Comparison of ENCODE assay signal across 7 mouse cellular contexts in genomic region chr5:122353807-122354491, GRCm38 (mm10). TPM values are rescaled to one million over a fixed set of nuclear protein-coding genes. Genes with fewer than 3 reads are reported as not detected.
A peak's percentile ranks its signal among the peaks of the same experiment; 100 is the strongest.
DNase-seq lines count a peak whose midpoint lies in the region; ATAC-seq lines count a peak whose summit lies in the region.

Rad9b (minus strand) TSS chr5:122354233.
Vps29 (plus strand) TSS chr5:122354369.

- peak; percentile 98 for DNase-seq in adrenal gland, postnatal 25 days
- peak; percentile 100 for DNase-seq in heart, adult 11 months
- peak; percentile 98 for DNase-seq in kidney, adult 18-20 months
- peak; percentile 100 for DNase-seq in limb, embryonic 11.5 days (ENCODE audit: low spot score)
- peak; percentile 100 for DNase-seq in midbrain, embryonic 14.5 days
- DNase-seq in spleen, adult 18-20 months, result peak; percentile 96 to 97

- 2% methylated on average over 51 of the region's 51 CpGs for WGBS in embryonic facial prominence, embryonic 12.5 days
- WGBS in limb, embryonic 11.5 days, result 1% methylated on average over 51 of the region's 51 CpGs
- 2% methylated on average over 51 of the region's 51 CpGs for WGBS in midbrain, embryonic 14.5 days

- H3K4me2 ChIP-seq in embryonic facial prominence, embryonic 12.5 days (replicated peaks), result peak within 1 kb of the TSS; percentile 70
- peak within 1 kb of the TSS; percentile 82 for H3K4me2 ChIP-seq in limb, embryonic 11.5 days (ENCODE audit: low read depth, severe bottlenecking)
- H3K4me2 ChIP-seq in midbrain, embryonic 14.5 days (ENCODE audit: low read length), result peak within 1 kb of the TSS; percentile 77

- H3K36me3 ChIP-seq in embryonic facial prominence, embryonic 12.5 days, result peaks cover 10% of the 10 kb centered on the region; the same call in 1 of the 2 replicates
- H3K36me3 ChIP-seq in limb, embryonic 11.5 days (ENCODE audit: control insufficient read depth, insufficient read depth, low read length), result no peaks in the 10 kb centered on the region
- H3K36me3 ChIP-seq in midbrain, embryonic 14.5 days (ENCODE audit: control insufficient read depth, insufficient read depth, low read length), result peaks cover 7% of the 10 kb centered on the region; the same call in 1 of the 2 replicates

- ATAC-seq in embryonic facial prominence, embryonic 12.5 days (ENCODE audit: insufficient number of reproducible peaks, insufficient read depth, low FRiP score, low TSS enrichment), result peak; percentile 86
- peak; percentile 86 for ATAC-seq in limb, embryonic 11.5 days (ENCODE audit: insufficient number of reproducible peaks, low FRiP score, low TSS enrichment, low read depth)
- peak; percentile 94 for ATAC-seq in midbrain, embryonic 14.5 days (ENCODE audit: low FRiP score, low TSS enrichment)

- H3K4me1 ChIP-seq in embryonic facial prominence, embryonic 12.5 days, result no peaks in the 10 kb centered on the region
- H3K4me1 ChIP-seq in limb, embryonic 11.5 days (ENCODE audit: control insufficient read depth, insufficient read depth, low read length), result no peaks in the 10 kb centered on the region
- H3K4me1 ChIP-seq in midbrain, embryonic 14.5 days (ENCODE audit: control insufficient read depth, insufficient read depth, low read length), result peaks cover 7% of the 10 kb centered on the region

- peak within 1 kb of the TSS; percentile 75 for H3K9ac ChIP-seq in embryonic facial prominence, embryonic 12.5 days
- H3K9ac ChIP-seq in limb, embryonic 11.5 days (ENCODE audit: low read length), result peak within 1 kb of the TSS; percentile 53
- peak within 1 kb of the TSS; percentile 74 for H3K9ac ChIP-seq in midbrain, embryonic 14.5 days (replicated peaks; ENCODE audit: low read length)

- H3K27ac ChIP-seq in embryonic facial prominence, embryonic 12.5 days, result peak within 1 kb of the TSS; percentile 37
- no peak within 1 kb of the TSS for H3K27ac ChIP-seq in limb, embryonic 11.5 days (replicated peaks; ENCODE audit: low read depth, low read length)
- H3K27ac ChIP-seq in midbrain, embryonic 14.5 days (replicated peaks; ENCODE audit: low read depth, low read length), result peak within 1 kb of the TSS; percentile 83

- no peaks in the 10 kb centered on the region for H3K9me3 ChIP-seq in embryonic facial prominence, embryonic 12.5 days
- H3K9me3 ChIP-seq in limb, embryonic 11.5 days (ENCODE audit: control insufficient read depth, low read length), result no peaks in the 10 kb centered on the region
- no peaks in the 10 kb centered on the region for H3K9me3 ChIP-seq in midbrain, embryonic 14.5 days (ENCODE audit: control insufficient read depth, low read length)

- H3K27me3 ChIP-seq in embryonic facial prominence, embryonic 12.5 days, result no peaks in the 10 kb centered on the region
- no peaks in the 10 kb centered on the region for H3K27me3 ChIP-seq in limb, embryonic 11.5 days (ENCODE audit: control insufficient read depth, insufficient read depth, low read length)
- no peaks in the 10 kb centered on the region for H3K27me3 ChIP-seq in midbrain, embryonic 14.5 days (ENCODE audit: control insufficient read depth, insufficient read depth, low read length)

- peak within 1 kb of the TSS; percentile 85 for H3K4me3 ChIP-seq in embryonic facial prominence, embryonic 12.5 days
- peak within 1 kb of the TSS; percentile 65 for H3K4me3 ChIP-seq in limb, embryonic 11.5 days (ENCODE audit: low read depth, low read length)
- H3K4me3 ChIP-seq in midbrain, embryonic 14.5 days (replicated peaks; ENCODE audit: low read depth, low read length), result peak within 1 kb of the TSS; percentile 67

RNA-seq across cellular contexts. Expression of gene Rad9b, which starts in this region (rescaled TPM):
- 3.9 and 5.1 TPM in 2 replicates for total RNA-seq in adrenal gland, postnatal 25 days (2021)
- polyA plus RNA-seq in embryonic facial prominence, embryonic 12.5 days (2016; fragmentation: Nextera tagmentation; extraction: Ambion mirVana), result 17.1 and 18.7 TPM in 2 replicates
- polyA plus RNA-seq in limb, embryonic 11.5 days (2014; fragmentation: Nextera tagmentation; extraction: Ambion mirVana), result 10.8 and 11.6 TPM in 2 replicates
- 18.5 and 27.1 TPM in 2 replicates for polyA plus RNA-seq in midbrain, embryonic 14.5 days (2014; fragmentation: Nextera tagmentation; extraction: Ambion mirVana)

RNA-seq across cellular contexts. Expression of gene Vps29, which starts in this region (rescaled TPM):
- total RNA-seq in adrenal gland, postnatal 25 days (2021), result 123 and 135 TPM in 2 replicates
- 178 and 183 TPM in 2 replicates for polyA plus RNA-seq in embryonic facial prominence, embryonic 12.5 days (2016; fragmentation: Nextera tagmentation; extraction: Ambion mirVana)
- 169 and 180 TPM in 2 replicates for polyA plus RNA-seq in limb, embryonic 11.5 days (2014; fragmentation: Nextera tagmentation; extraction: Ambion mirVana)
- 324 and 331 TPM in 2 replicates for polyA plus RNA-seq in midbrain, embryonic 14.5 days (2014; fragmentation: Nextera tagmentation; extraction: Ambion mirVana)
